Mouse (Mus musculus) cerebellum, adult 9-11 months (tissue): ENCODE data around the gene Gm49510.

ENCODE experiments used
- DNase-seq: peaks from one replicate; pipeline ENCODE4 v3.0.0; 2022

Gene Gm49510

GRCm38 (mm10) chr15:78899409-78899739, at the start of gene Gm49510:
TSS of gene Gm49510 (plus strand) at chr15:78899667.
- no peak for DNase-seq

DNA sequence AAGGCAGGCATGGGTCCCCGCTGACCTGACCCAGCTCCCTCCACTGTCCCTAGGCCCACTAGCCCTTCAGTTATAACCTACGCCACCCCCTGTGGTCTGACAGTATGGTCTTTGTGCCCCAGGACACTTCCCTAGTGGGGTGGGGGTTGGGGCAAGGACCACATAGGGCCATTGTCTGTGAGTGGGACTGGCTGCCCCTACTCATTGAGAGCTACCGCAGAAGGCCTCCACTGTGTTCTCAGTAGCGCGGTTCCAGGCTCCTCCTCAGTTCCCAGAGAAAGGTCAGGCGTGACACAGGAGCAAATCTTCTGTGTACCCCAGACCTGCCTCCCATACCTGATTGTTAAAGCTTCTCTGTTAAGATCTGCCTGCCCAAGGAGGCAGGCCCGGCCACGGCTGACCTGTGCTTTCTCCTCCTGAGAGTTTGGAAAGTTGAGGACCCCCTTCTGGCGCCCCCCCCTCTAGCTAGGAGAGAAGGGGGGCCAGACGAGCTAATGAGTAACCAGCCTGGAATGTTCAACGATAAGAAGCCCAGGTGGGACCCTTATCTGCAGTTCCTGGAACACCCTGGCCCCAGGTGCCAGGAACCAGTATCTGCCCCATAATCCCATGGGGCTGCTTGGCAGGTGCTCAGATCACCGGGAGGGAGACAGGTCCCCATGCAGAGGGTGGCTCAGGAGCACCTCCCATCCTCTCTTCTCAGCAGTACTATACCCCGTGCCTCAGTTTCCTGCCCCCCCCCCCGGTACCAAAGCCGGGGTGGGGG, 49.2 kb upstream of the Gm49510 start:
- no peak for DNase-seq

DNA sequence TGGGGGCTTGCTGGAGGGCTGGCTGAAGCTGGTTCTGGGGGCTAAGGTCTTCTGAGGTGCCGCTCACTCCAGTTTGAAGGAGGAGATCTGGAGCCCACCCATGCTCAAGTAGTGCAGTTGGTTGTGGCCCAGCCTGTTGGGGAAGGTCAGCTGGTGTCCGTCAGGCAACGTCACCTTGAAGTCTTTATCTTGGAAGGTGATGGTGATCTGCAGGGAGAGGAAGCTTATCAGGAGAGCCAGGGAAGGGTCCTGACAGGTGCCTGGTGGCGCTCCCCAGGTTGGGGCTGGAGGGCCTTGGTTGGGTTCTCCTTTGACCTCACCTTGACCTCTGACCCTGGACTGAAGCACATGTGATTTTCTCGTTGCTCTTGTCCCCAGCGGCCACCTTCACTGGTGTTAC, 48.5 kb upstream of the Gm49510 start:
- DNase-seq: no peak

DNA sequence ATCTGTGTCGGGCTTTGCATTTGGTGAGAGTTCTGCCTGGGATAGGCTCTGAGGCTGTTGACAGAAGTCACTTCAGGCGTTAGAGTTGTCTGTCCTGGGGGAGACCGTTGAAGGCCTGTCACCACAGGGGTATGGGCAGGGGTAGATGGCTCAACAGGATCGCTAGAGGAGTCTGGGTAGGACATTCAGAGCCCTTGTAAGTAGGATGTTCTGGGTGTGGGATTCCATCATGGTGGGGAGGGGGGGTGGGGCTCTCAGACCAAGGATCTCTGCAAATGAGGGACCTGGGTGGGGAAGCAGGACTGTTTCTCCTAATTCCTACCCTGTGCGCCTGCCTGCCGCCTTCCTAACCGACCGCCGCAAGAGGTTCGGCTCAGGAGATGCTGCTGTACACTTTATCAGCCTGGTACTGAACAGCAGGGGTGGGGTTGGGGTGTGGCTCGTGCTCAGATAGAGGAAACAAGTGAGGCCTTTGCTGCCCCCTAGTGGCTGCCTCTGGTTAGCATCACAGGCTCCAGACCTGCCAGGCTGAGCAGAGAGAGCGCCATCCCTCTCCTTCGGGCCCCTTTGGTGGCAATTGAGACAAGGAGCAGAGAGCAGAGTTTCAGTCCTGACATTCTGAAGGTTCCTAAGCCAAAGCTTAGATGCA, 47.8 kb upstream of the Gm49510 start:
- DNase-seq: peak; percentile 88

- DNase-seq: no peak
Observed at GRCm38 (mm10) chr15:78855303-78855965, 44.0 kb upstream of the Gm49510 start, which contains the start of gene Lgals2. TSS of gene Lgals2 (minus strand) at chr15:78855529.

DNA sequence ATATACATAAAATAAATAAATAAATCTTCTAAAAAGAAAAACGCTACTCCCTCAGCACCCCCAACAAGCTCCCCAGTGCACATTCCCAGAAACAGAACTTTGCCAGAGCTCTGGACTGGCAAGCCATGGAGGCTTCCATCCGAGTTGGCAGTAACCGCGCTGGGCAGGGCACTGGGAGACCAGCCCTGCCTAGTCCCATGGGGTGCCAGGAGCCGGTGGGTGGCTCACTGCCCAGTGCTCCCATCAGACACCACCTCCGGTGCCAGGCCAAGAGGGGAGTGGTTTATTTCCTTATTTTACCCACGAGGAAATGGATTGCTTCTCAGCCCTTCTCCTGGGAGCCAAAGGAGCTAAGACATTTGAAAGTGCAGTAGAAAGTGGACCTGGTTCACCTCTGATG, 42.5 kb upstream of the Gm49510 start:
- peak; percentile 73 for DNase-seq

DNA sequence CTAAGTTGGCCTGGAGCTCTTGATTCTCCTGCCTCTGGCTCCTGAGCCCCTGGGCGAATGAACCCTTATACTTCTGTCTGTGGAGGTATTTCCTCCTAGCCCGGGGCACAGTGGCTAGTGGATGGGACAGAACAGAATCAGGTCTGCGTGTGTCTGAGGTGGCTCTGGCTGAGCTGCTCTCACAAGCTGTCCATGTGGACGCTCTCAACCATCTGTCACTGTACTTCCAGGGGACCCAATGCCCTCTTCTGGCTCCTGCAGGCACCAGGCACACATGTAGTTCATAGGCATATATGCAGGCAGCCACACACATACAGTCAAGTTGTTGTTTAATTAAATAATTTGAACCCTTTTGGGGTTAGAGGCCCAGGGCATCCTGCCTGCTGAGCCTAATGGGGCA, 40.2 kb upstream of the Gm49510 start:
- peak; percentile 86 for DNase-seq

DNA sequence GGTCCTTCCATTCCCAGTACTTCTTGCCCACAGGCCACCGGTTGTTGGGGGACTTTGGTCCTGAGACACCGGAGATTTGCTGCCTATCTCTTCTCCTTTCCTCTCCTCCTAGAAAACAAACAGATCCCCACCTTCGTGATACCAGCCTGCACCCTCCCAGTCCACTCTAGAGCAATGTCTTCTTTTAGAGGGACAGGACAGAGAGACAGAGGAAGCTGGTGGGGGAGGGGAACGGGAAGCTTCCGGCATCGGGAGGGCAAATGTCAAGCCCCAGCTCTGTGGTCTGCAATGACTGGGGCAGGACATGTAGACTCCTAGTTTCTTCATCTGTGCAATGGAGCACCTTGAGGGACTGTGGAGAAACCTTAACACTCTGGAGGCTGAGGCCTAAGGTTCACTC, 39.8 kb upstream of the Gm49510 start:
- no peak for DNase-seq

DNA sequence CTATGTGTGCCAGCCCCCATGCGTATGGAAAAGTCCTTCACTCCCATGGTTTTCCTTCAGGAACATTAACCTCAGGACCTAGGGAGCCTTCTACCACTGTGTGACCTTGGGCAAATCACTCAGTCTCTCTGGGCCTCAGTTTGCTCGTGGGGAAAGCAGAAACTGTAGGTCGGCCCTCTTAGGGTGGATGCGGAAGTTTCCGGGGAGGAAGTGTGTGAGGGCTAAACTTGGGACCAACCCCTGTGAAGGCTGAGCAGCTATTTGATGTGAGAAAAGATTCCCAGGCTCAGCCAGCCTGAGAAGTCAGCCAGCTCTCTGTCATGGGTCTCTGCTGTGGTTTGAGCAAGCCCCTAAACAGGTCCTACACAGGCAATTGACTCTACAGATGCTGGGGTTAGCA, 37.2 kb upstream of the Gm49510 start:
- DNase-seq: no peak

DNA sequence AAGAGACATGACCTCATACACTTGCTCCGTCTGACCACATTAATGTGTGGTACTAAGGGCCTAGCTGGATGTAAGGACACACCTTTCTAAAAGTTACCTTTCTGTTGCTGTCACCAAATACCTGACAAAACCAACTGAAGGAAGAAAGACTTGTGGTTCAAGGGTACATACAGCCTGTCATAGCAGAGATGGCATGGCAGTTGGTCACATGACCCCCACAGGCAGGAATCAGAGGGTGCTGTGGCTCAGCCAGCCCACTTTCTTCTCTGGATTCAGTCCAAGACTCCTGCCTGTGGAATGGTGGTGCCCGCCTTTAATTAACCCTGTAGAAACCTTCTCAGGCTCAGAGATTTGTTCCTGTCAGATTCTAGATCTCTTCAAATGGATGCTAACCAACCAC, 36.3 kb upstream of the Gm49510 start:
- no peak for DNase-seq

DNA sequence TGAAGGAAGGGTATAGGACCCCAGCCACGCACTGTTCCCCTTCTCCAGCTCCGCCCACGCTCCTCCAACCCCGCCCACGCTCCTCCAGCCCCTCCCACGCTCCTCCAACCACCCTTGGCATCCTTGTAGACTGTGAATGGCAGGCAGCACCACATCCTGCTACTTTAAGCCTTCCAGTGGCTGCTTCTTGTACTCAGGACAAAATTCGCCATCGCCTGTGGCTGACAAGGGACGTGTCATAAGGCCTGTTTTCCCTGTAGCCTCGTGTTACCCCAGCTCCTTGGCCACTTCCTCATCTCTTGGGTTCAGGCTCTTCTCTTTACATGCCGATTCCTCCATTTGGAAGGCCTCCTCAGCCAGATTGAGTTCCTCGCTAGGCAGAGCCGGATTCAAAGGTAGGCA, 35.6 kb upstream of the Gm49510 start:
- no peak for DNase-seq

- no peak for DNase-seq
Observed at GRCm38 (mm10) chr15:78868398-78868797, 31.1 kb upstream of the Gm49510 start.

GRCm38 (mm10) chr15:78868826-78869233, 30.6 kb upstream of the Gm49510 start:
- DNase-seq: no peak

GRCm38 (mm10) chr15:78869775-78870174, 29.7 kb upstream of the Gm49510 start:
- peak; percentile 57 for DNase-seq

DNA sequence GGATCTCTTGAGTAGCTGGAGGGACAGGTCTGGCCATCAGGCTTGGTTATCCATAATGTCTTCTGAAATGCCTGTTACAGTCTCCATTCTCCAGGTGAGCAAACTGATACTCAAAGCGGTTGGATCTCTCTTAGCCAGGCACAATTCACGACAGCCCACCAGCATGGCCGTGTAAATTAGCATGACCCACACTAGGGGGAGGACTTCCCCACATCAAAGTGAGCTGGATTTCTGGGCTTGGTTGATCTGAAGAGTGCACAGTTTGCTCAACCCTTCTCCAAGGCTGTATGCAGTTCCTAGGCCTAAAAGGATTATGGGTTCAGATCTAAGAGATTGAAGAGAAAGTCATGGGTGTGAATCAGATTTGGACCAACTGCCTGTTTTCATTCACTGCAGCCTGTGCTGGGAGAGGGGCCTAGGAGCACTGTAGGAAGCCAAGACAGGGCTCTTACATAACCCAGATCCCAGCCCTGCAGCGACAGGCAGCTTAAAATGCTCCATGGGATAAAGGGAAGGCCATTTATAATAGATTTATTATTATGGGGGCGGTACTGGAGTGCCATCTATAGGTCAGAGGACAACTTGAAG, 27.4 kb upstream of the Gm49510 start:
- no peak for DNase-seq

DNA sequence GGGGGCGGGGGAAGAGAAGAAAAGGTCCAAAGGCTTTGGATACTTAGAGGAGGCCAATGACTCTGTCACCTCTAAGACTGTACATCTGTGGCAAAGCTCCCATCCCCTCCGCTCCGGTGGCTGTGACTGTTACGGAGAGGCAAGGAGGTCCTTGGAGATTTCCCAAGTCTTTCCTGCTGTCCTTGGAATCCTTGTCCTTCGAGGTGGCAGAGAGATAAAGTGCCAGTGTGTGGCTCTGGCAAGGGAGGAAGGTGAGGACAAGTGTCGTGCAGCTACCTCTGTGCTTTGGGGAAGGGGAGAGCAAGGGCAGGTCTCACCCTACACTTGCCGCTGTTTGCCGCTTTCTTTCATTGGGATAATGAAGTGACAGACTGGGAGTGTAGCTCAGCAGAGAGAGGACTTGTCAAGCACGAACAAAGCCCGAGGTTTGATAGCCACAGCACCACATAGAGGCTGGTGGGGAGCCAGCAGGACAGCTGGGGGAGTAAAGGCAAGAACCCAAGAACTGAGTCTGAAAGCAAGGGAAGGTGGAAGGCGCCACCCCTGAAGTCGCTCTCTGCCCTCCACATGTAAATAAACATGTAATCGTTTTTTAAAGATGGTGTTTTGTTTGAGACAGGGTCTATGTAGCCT, 25.5 kb upstream of the Gm49510 start:
- DNase-seq: no peak

GRCm38 (mm10) chr15:78874989-78875388, 24.5 kb upstream of the Gm49510 start:
- peak; percentile 60 for DNase-seq

GRCm38 (mm10) chr15:78875537-78875936, 23.9 kb upstream of the Gm49510 start:
- DNase-seq: peak; percentile 51

GRCm38 (mm10) chr15:78876258-78876696, 23.2 kb upstream of the Gm49510 start:
- peak; percentile 89 for DNase-seq

- DNase-seq: peak; percentile 96
Observed at GRCm38 (mm10) chr15:78876991-78877809, 22.3 kb upstream of the Gm49510 start, which contains the start of gene Gga1. TSS of gene Gga1 (plus strand) at chr15:78877190.

GRCm38 (mm10) chr15:78877810-78878390, 21.6 kb upstream of the Gm49510 start:
- DNase-seq: no peak
